Mouse (Mus musculus) 3T3-L1 (cell line): Measurements from ENCODE around the gene Mocs2.
A peak's percentile ranks its signal among the peaks of the same experiment; 100 is the strongest.

Source experiments
- DNase-seq: peaks from one replicate; pipeline ENCODE4 v3.0.0-alpha.2; 2015; ENCODE audit warnings: low read depth, low spot score

Gene Mocs2

DNA sequence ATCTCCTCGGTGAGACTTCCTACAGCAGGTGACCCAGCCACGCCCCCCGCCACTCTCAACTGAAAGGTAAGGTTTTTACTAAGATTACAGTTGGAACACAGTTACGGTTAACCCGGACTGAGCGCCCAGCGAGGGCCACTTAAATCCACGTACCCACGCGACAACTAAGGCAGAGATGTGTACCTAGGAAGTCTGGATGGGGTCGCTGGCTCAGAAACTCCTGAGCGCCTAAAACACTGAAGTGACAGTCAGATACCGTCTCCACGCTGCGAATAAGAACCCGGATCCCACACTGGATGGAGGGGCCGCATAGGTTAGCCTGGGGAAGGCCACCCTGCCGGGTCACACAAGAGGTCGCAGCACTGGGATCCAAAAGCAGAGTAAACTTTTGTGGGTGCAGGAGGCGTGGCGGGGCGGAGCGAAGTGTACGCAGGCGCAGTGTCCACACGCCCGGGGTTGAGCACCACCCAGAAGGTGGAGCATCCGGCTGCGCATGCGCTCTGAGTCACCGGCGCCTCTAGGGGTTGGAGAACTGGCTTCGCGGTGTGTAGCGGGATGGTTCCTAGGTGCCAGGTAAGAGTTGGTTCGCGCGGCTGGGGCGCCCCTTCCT lies at the start of gene Mocs2:
Gene Mocs2, plus strand, starts transcription at position 486 of the 610 bp plus-strand sequence.
- DNase-seq: peak; percentile 91

DNA sequence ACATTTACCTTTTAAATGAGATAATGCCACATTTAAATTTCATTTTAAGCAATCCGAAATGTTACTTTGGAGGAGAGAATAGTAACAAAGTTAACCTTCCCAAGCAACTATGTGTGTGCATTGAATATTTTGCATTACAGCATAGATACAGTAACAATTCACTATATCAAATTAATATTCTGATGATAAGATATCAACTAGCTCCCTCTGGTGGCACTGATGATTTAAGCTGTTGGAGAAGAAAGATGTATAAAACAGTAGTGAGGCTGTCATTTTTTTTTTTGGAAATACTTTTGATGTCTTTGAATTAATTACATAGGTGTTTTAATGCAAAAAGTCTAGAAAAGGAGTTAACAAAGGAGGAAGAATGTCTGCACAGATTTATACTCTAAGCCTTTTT lies 26.5 kb upstream of the Mocs2 start:
- peak; percentile 77 for DNase-seq

DNA sequence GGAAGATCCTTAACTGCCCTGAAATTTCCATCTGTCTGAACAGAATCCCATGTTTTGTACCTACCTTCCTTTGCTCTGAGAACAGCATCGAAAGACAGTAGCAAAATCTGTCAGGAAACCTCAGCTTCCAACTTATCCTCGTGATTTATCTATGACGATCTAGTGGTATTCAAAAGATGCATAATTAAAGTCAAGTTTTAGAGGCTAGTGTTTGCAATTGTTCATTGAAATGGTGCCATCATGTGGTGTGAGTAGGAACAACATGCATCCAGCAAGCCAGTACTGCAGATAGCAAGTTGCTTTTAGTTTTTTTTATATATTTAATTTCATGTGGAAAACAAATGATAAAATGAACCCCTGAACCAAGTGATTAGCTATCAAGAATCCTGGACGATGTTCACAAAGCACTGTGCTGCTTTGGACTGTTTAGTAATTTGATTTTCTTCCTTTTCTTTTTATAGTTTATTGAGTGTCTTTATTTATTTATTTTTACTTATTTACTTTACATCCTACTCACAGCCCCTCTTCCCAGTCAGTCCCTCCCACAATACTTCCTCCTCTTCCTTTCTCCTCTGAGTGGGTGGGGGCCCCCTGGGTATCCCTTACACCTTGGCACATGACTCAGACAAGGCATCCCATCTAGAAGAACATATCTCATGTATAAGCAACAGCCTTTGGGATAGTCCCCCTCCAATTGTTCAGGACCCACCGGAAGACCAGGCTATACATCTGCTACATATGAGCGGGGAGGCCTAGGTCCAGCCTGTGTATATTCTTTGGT lies 24.6 kb upstream of the Mocs2 start:
- peak; percentile 87 for DNase-seq

DNA sequence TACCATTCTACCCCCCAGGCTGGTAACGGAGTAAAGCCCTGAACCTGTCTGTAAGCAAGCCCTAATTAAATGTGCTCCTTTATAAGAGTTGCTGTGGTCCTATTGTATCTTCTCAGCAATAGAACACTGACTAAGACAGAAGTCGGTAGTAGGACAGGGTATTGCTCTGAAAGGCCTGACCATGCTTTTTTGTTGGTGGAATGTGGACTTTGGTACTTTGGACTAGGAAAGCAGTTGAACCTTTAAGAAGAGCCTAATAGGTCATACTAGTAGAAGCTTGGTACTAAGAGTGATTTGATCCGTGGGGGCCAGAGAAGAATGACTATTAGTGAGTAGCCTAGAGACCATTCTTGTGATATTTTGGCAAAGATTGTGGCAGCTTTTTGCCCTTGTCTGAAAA lies 16.2 kb upstream of the Mocs2 start:
- DNase-seq: no peak

DNA sequence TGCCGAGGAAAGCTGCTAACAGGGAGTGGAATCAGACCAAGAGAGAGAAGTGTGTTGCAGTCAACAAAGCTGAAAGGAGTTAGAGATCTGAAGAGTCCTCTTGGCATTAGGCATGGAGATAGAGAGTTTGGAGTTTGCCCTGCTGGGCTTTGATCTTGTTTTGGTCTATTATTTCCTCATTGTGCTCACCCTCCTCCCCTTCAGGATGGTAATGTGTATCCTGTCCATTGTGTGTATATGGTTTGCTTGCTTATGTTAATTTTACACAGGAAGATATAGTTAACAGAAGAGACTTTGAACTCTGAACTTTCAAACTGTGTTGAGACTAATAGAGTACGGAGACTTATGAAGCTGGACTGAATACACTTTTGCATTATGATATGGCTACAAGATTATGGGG lies 15.1 kb upstream of the Mocs2 start:
- no peak for DNase-seq

DNA sequence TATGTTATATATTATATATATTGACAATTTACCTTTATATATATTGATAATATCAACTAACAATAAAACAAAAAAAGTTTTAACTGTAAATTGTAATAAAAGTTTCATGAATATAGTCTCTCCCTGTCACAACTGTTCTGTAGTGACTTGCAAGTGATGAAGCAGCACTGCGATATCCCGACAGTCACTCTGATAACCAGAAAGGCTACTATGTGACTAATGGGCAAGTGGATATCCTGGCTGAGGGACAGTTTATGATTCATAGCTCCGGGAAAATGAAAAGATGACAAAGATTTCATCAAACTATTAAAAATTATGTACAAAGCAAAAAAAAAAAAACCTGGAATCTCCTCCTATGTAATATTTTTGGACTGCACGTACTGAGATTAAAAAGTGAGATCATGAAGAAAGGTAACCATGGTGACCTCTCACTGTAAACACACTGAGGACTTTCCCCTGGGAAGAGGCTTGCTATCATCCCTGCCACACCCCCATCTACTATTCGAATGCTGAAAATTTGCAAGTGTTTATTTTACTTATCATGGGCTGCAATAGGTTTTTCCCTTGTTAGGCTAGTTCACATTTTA lies 8.3 kb upstream of the Mocs2 start:
- peak; percentile 69 for DNase-seq

DNA sequence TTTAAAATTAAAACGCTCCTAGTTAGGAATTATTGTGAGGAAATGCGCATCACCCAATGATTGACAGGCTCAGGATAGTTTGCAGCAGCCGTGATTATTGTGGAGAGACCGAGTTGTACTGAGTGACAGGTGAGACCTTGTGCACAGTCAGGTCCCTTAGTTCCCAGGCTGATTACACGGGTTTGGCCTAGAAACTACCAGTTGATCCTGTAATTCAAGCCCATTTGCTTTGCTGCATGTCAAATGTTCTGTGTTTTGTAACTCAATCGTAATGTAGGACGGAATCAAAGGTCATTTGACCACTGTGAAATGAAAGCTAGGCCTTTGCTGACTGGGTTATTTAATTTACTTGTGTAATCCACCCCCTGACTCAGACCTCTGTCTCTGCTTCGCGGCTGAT lies 477 bp downstream of the Mocs2 start:
- DNase-seq: peak; percentile 39

DNA sequence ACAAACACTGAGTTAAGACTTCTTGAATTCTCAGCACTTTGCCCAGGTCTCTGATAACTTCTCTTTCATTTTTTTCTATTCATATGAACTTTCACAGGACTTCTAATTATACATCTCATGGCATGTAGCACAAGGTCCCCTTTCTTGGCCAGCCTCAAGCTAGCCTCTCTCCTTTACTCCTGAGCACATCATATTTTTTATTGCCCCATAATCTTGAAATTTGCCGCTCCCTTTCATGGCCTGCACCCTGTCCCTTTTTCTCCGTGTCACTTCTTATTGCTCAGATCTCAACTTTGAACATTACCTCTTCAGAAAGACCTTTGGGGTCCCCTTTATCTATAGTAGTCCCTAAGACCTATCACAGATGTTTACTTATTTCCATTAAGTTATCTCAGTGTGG lies 4.8 kb downstream of the Mocs2 start:
- DNase-seq: no peak

DNA sequence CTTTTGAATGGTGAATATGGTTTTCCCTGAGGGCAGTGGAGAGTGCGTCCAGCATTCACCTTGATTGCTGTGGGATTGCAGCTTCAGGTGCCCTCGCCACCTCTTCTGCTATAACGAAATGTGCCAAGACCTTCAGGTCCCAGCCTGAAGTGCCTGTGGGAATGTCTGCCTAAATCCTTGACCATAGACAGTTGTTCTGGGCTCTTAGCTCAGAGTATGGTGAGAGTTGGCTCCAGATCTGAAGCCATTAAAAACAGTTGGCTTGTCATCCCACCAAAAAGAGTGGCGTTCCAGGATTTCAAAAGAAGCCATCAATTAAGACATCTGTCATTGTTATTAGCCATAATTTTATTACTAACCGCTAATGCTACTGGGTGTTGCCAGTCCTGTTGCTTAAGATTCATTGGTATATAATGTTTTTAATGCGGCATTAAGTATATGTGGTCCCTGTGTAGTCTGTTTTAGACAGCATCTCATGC lies 7.4 kb downstream of the Mocs2 start:
- DNase-seq: no peak

DNA sequence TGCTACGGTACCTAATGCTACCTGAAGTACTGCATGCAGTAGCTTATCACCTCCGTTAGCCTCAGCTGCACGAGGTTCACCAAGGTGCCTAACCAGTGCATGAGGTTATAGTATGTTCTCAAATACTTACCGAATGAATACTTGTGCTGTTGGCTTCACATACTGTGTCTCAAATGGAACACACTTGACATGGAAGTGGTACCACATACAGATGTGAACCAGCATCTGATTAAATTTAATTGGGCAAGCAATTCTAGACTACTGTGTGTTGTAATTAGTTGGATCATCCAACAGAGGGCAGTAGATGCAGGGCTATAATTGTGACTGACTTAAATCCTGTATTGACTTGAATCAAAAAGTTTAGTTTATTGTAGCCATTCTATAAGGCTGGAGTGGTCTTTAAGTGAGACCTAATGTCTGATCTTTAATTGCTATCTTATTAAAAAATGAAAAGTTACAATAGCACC lies 13.4 kb downstream of the Mocs2 start:
- peak; percentile 66 for DNase-seq

DNA sequence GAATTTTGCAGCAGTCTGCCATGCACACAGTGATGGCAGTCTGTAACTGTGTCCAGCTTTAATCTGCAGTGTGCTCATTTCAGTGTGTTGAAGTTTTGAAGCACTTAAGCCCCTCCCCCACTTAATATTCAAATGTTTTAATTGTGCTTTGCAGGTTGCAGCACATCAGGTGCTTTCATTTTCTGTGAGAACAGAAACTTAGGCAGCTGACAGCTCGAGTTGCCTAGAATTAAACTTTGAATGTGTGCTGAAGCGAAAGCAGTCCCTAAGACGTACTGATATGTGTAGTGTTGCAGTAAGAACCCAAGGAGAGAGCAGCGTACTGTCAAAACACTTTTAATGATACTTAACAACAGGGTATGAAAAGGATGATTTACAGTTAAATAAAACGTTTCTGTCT lies 14.7 kb downstream of the Mocs2 start:
- no peak for DNase-seq

DNA sequence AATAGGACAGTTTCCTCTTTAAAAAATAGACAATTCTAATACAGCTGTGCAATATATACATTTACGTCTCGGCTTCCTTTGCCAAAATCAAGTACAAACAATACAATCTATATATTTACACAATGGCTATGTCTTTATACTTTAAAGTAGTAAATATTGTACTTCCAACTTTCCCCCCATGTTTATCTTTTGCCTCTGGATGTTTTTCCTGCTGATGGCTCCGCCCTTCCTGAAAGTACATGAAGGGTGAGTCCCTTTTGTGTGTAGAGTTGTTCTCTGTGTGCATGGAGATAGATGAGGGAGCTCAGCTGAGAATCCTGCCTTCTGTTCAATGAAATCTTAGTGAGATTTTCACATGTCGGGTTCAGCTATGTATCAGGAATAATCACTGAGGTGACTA lies 15.3 kb downstream of the Mocs2 start:
- DNase-seq: no peak

DNA sequence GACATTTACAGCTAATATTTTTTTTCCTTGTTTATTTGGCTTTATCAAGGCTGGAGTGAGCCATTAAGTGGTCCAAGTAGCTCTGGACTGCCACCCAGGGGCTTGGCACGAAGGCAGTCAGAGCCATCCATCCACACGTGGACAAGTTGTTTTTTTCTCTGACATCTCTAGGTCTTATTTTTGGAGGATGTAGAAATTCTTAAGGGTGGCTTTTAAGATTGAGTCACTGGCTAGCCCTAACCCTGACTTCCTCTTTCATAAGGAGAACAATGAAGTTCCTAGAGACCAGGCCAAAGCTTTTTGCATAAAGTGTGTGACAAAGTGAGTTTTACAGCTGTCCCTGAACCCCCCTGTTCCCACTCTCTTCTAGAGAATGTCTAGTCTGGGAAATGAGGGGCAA lies 16.5 kb downstream of the Mocs2 start:
- DNase-seq: no peak

DNA sequence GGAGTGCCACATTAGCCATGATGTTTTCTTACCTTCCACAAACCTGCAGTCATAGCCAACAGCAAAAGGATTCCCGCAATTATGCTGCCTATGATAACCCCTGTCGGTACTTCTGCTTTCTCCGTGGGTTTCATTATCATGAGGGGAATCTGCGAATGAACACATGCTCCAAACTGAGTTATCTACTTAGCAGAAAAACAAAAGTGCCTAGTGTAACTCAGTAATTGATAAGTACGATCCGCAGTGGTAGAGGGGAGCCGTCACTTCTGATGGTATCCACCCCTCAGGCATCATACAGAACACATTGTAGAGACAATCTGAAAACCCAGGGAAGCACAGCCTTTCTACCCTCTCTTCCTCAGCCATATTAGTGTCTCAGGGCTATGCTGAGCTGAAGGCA lies 19.0 kb downstream of the Mocs2 start:
- DNase-seq: no peak

DNA sequence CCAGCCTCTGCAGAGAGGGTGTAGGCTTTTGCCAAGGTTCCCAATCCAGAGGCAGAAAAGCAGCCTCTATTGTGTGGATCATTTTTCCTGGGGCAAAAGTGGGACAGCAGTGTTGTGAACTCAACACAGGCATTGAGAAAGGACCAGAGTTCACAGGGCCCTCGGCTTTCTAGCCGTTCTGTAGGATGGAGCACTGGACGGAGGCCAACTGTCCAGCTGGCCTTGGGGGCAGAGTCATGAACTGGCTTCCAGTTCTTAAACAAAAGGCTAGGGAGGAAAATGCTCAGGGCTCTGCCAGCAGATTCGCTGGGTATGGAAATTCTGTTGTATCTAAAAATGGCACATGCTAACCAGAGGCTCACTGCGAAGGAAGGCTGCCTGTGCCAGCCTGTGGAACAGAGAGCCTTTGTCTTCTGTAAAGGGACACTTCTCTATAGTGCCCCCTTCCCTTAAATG lies 20.5 kb downstream of the Mocs2 start:
- DNase-seq: peak; percentile 40

DNA sequence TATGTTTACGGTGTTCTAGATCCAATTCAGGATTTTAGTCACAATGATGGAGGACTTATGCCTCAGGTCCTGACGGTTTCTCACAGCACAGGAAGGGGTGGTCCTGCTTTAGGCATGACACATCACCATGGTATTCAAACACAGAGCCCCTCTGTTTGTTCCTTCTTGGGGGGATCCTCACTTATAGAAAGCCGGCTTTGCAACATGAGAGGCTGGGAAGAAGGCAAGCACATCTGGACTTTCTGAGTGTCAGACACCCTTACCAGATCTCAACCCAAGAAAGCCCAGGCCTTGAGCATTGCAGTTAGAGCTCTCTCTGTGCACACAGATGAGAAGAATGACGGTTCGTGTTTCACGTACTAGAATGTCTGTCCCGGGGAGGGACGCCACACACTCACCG lies 21.1 kb downstream of the Mocs2 start:
- DNase-seq: no peak

DNA sequence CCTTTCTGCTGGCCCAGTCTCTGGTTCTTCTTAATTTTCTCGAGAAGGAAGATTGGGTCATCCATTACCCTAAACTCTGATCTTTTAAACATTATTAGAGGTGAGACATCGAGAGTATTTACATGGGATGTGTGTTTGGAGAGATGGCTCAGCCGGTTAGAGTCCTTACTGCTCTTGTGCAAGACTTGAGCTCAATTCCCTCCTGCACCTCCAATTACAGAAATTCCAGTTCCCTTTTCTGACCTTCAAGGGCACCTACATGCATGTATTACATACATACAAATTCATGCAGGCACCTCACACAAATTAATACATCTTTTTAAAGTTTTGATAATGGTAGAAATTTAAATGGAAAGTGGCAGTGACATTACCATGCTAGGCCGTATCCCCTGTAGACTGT lies 22.5 kb downstream of the Mocs2 start:
- DNase-seq: no peak

DNA sequence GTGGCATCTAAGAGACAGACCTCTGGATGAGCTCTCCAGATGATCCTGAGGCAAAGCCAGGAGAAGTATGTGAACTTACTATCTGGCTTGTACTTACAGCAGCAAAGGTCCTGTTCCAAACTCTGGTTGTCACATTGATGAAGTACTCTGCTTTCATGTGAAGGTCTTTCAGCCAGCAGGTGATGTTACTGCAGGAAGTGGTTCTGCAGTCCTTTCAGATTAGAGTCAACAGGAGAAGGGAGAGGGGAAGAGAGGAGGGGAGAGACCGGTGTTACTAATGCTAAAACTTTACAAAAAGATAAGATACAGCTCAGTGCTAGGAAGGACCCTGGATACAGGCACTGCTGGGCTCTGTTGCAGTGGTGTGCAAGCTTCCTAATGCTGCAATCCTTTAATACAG lies 25.3 kb downstream of the Mocs2 start:
- DNase-seq: no peak

DNA sequence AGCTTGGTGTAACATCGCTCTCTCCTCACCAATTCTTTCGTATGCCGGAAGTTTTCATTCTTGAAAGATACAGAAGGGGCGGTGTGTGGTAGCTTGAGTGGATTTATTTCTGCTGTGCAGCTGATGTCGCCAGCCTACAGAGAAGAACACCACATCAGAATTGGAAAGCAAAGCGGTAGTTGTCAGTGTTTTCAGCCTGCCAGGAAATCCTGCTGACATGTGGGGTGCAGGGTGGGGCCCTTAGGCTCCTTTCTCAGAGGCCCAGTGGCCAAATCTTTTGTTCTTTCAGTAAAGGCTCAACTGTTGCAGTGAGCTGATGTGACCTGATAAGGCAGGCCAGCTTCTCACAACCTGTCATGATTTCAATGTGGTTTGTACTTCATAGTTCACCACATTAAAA lies 27.8 kb downstream of the Mocs2 start:
- no peak for DNase-seq

DNA sequence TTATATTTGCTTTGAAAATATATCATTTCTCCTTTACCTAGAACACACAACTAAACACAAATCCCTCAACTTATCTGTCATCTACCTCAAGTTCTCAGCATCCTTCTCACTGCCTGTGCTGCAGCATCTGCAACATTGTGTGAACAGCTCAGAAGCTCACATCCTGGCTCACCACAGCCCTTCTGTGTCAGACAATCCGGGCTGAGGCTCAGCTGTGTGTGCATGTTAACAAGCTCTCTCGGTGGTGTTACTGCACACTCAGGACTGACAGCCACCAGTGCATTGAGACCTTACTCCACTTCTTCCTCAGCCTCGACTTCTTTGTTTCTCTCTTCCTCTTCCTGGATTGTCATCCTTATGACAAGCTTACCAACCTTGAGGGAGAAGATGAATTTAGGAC lies 30.9 kb downstream of the Mocs2 start:
- no peak for DNase-seq

DNA sequence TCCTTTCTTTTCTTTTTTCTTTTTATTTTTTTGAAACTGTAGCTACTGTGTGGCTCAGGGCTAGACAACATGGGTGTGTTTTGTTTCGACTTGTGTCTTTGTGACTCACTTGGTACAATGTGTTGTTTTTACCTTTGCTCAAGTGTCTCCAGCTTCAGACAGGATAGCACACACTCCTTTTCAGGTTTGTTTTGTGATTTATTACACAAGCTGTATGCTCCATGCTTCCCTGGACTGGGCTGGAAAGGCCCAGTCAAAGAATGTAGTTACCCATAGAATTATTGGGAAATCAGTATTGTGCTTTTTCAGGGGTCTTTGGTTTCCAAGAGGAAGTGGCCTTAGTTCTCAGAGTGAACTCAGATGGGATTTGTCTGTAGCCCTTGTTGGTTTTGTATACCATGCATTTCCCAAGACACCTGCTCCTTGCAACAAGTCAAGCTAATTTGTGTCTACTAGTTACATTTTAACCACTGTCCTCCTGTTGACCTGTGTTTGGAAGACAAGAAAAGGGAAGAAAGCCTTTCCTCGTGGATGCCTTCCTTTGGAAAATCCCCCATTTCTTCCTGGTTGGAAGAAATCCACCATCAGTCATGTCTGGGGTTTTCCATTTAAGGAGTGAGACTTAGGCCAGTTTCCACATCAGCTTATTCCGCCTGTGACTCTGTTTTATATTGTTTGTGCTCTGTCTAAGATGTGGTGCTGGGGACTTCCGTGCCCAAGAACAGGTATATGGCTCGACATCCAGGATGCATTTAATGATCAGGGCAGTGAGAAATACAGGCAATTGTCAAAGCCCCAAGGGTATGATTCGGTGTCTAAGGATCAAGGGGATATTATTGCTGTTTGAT lies 34.5 kb downstream of the Mocs2 start:
- DNase-seq: peak; percentile 10

DNA sequence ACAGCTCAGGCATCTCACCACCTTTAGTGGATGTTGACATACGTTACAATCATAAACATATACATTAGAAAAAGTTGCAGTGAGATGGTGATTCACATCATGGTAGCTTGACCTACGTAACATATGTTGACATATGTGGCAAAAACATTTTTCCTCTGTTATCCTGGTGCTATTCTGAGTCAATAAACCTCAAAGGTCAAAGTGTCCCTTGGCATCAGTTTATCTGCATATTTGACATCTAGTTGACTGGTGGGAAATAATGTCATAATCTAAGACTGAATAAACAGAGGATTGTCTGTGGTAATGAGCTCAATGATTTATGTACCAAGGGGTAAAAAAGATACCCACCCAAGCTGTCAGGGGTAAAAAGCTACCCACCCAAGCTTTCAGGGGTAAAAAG lies 35.1 kb downstream of the Mocs2 start:
- peak; percentile 56 for DNase-seq
